ENCODE assay signal across 8 mouse cellular contexts in genomic region chr17:65783182-65784161, GRCm38 (mm10). TPM values are rescaled to one million over a fixed set of nuclear protein-coding genes. Genes with fewer than 3 reads are reported as not detected.
DNase-seq lines count a peak whose midpoint lies in the region; ATAC-seq lines count a peak whose summit lies in the region.

No protein-coding gene starts in this region.

- H3K27ac ChIP-seq in heart, embryonic 15.5 days, result peak overlapping the region; percentile 99
- peak overlapping the region; percentile 90 for H3K27ac ChIP-seq in liver, embryonic 16.5 days (ENCODE audit: low read length)
- peak overlapping the region; percentile 99 for H3K27ac ChIP-seq in neural tube, embryonic 11.5 days (ENCODE audit: low read depth, low read length)
- H3K27ac ChIP-seq in stomach, embryonic 15.5 days, result peak overlapping the region; percentile 97

- H3K4me2 ChIP-seq in heart, embryonic 15.5 days, result peak overlapping the region; percentile 71
- H3K4me2 ChIP-seq in liver, embryonic 16.5 days (ENCODE audit: low read depth, low read length), result peak overlapping the region; percentile 88
- peak overlapping the region; percentile 68 for H3K4me2 ChIP-seq in neural tube, embryonic 11.5 days (ENCODE audit: low read depth)
- peak overlapping the region; percentile 69 for H3K4me2 ChIP-seq in stomach, embryonic 15.5 days

- H3K4me3 ChIP-seq in erythroblast, embryonic 14.5 days (replicated peaks), result peak overlapping the region; percentile 82
- peak overlapping the region; percentile 97 for H3K4me3 ChIP-seq in heart, embryonic 15.5 days
- peak overlapping the region; percentile 85 for H3K4me3 ChIP-seq in liver, embryonic 16.5 days (ENCODE audit: low read depth, low read length)
- H3K4me3 ChIP-seq in neural tube, embryonic 11.5 days (ENCODE audit: low read depth, low read length), result peak overlapping the region; percentile 93
- H3K4me3 ChIP-seq in stomach, embryonic 15.5 days (replicated peaks), result peak overlapping the region; percentile 87

- H3K36me3 ChIP-seq in erythroblast, embryonic 14.5 days (ENCODE audit: control insufficient read depth), result peaks cover 14% of the 10 kb centered on the region
- H3K36me3 ChIP-seq in heart, embryonic 15.5 days, result no peaks in the 10 kb centered on the region
- no peaks in the 10 kb centered on the region; the same call in 1 of the 2 replicates for H3K36me3 ChIP-seq in liver, embryonic 16.5 days (ENCODE audit: control insufficient read depth, insufficient read depth)
- no peaks in the 10 kb centered on the region for H3K36me3 ChIP-seq in neural tube, embryonic 11.5 days (ENCODE audit: control insufficient read depth, insufficient read depth, low read length)
- H3K36me3 ChIP-seq in stomach, embryonic 15.5 days, result no peaks in the 10 kb centered on the region

- DNase-seq in brain, adult 2 months (ENCODE audit: low read depth, low spot score), result peak; percentile 82
- DNase-seq in kidney, postnatal 10 days, result peak; percentile 89
- DNase-seq in neural tube, embryonic 11.5 days (ENCODE audit: low spot score), result peak; percentile 84

- H3K27me3 ChIP-seq in erythroblast, embryonic 14.5 days (ENCODE audit: control insufficient read depth), result peaks cover 21% of the 10 kb centered on the region
- no peaks in the 10 kb centered on the region for H3K27me3 ChIP-seq in heart, embryonic 15.5 days
- peaks cover 12% of the 10 kb centered on the region for H3K27me3 ChIP-seq in liver, embryonic 16.5 days (ENCODE audit: control insufficient read depth, insufficient read depth, low read depth, low read length)
- no peaks in the 10 kb centered on the region for H3K27me3 ChIP-seq in neural tube, embryonic 11.5 days (ENCODE audit: control insufficient read depth, insufficient read depth, low read length)
- H3K27me3 ChIP-seq in stomach, embryonic 15.5 days (replicated peaks), result no peaks in the 10 kb centered on the region

- H3K4me1 ChIP-seq in erythroblast, embryonic 14.5 days (ENCODE audit: control insufficient read depth), result peaks cover 34% of the 10 kb centered on the region
- peaks cover 29% of the 10 kb centered on the region for H3K4me1 ChIP-seq in heart, embryonic 15.5 days (replicated peaks)
- H3K4me1 ChIP-seq in liver, embryonic 16.5 days (ENCODE audit: control insufficient read depth, low read depth, low read length), result peaks cover 5% of the 10 kb centered on the region
- H3K4me1 ChIP-seq in neural tube, embryonic 11.5 days (ENCODE audit: control insufficient read depth, insufficient read depth, low read length), result peaks cover 4% of the 10 kb centered on the region
- peaks cover 6% of the 10 kb centered on the region for H3K4me1 ChIP-seq in stomach, embryonic 15.5 days

- WGBS in heart, embryonic 15.5 days, result 0% methylated on average over 60 of the region's 135 CpGs
- under 1% methylated on average over 65 of the region's 135 CpGs for WGBS in liver, embryonic 16.5 days (ENCODE audit: insufficient replicate concordance)
- under 1% methylated on average over 74 of the region's 135 CpGs for WGBS in neural tube, embryonic 11.5 days
- 0% methylated on average over 64 of the region's 135 CpGs for WGBS in stomach, embryonic 15.5 days

- ATAC-seq in CD4-positive, CD25-positive, alpha-beta regulatory T cell, adult 4 months, result peak; percentile 60
- peak; percentile 74 for ATAC-seq in heart, embryonic 15.5 days (replicated peaks; ENCODE audit: insufficient number of reproducible peaks, insufficient read depth, low FRiP score, low read depth)
- peak; percentile 71 for ATAC-seq in liver, embryonic 16.5 days (ENCODE audit: low read depth)
- ATAC-seq in neural tube, embryonic 11.5 days (ENCODE audit: insufficient read depth, low FRiP score, low TSS enrichment), result peak; percentile 59
- ATAC-seq in stomach, embryonic 15.5 days (ENCODE audit: insufficient read depth, low FRiP score, low read depth), result peak; percentile 69

- no peaks in the 10 kb centered on the region for H3K9me3 ChIP-seq in erythroblast, embryonic 14.5 days (ENCODE audit: control insufficient read depth, low read length)
- no peaks in the 10 kb centered on the region for H3K9me3 ChIP-seq in heart, embryonic 15.5 days (replicated peaks)
- H3K9me3 ChIP-seq in liver, embryonic 16.5 days (replicated peaks; ENCODE audit: control insufficient read depth, low read length), result no peaks in the 10 kb centered on the region
- no peaks in the 10 kb centered on the region for H3K9me3 ChIP-seq in neural tube, embryonic 11.5 days (ENCODE audit: control insufficient read depth, low read length)
- H3K9me3 ChIP-seq in stomach, embryonic 15.5 days, result no peaks in the 10 kb centered on the region

- H3K9ac ChIP-seq in heart, embryonic 15.5 days, result peak overlapping the region; percentile 100
- H3K9ac ChIP-seq in liver, embryonic 16.5 days (ENCODE audit: low read depth, low read length), result peak overlapping the region; percentile 91
- H3K9ac ChIP-seq in neural tube, embryonic 11.5 days (ENCODE audit: low read length), result peak overlapping the region; percentile 95
- peak overlapping the region; percentile 98 for H3K9ac ChIP-seq in stomach, embryonic 15.5 days

RNA-seq across cellular contexts. Expression of gene Ppp4r1, which starts 1.1 kb away (rescaled TPM):
- 10 to 100 TPM; 25.1 to 30.4 TPM for polyA plus RNA-seq in CD4-positive, CD25-positive, alpha-beta regulatory T cell, adult 4 months (2017; shearing (Covaris generic))
- 0.14 and 0.99 TPM in 2 replicates for polyA plus RNA-seq in erythroblast, embryonic 14.5 days (2012)
- 25.0 and 30.5 TPM in 2 replicates for polyA plus RNA-seq in heart, embryonic 15.5 days (2015; fragmentation: Nextera tagmentation; extraction: Ambion mirVana)
- polyA plus RNA-seq in liver, embryonic 16.5 days (2015; fragmentation: Nextera tagmentation; extraction: Ambion mirVana), result 9.0 and 9.4 TPM in 2 replicates
- polyA plus RNA-seq in neural tube, embryonic 11.5 days (2014; fragmentation: Nextera tagmentation; extraction: Ambion mirVana), result 62.2 and 62.9 TPM in 2 replicates
- polyA plus RNA-seq in stomach, embryonic 15.5 days (2015; fragmentation: Nextera tagmentation; extraction: Ambion mirVana), result 29.9 and 36.9 TPM in 2 replicates

RNA-seq across cellular contexts. Expression of gene Rab31, which starts 10.9 kb away (rescaled TPM):
- polyA plus RNA-seq in CD4-positive, CD25-positive, alpha-beta regulatory T cell, adult 4 months (2017; shearing (Covaris generic)), result 1 to 10 TPM; 3.3 to 4.2 TPM
- polyA plus RNA-seq in erythroblast, embryonic 14.5 days (2012), result 0.02 TPM in 1 of 2 replicates, not detected in the other
- 26.0 and 28.8 TPM in 2 replicates for polyA plus RNA-seq in heart, embryonic 15.5 days (2015; fragmentation: Nextera tagmentation; extraction: Ambion mirVana)
- 6.0 and 6.9 TPM in 2 replicates for polyA plus RNA-seq in liver, embryonic 16.5 days (2015; fragmentation: Nextera tagmentation; extraction: Ambion mirVana)
- 79.6 and 84.7 TPM in 2 replicates for polyA plus RNA-seq in neural tube, embryonic 11.5 days (2014; fragmentation: Nextera tagmentation; extraction: Ambion mirVana)
- 32.0 and 32.4 TPM in 2 replicates for polyA plus RNA-seq in stomach, embryonic 15.5 days (2015; fragmentation: Nextera tagmentation; extraction: Ambion mirVana)

Comparison
In these comparisons a context has a peak if more than half of its experiments do, and no peak if none do; other contexts are left out.
1. Peak in every context shown above with its lines: DNase-seq, ATAC-seq, H3K4me3 ChIP-seq and H3K27ac ChIP-seq.